Mouse (Mus musculus) spleen, adult 2 months (tissue): ENCODE measurements around the gene Exosc7.

ENCODE experiments used
- CTCF ChIP-seq: fragments of 200-500 bp; IDR thresholded peaks from 2 replicates; pipeline ENCODE4 v1.5.1; 2011; ENCODE audit warnings: mild to moderate bottlenecking, inconsistent platforms; ENCODE audit not compliant: insufficient read depth, insufficient read length, insufficient replicate concordance; ENCODE audit errors: extremely low read depth
- POLR2A ChIP-seq: fragments of 200-500 bp; IDR thresholded peaks from 2 replicates; pipeline ENCODE4 v1.6.1; 2011; ENCODE audit warnings: low read depth, low read length, inconsistent platforms

GRCm38 (mm10) chr9:123153121-123153520 lies 40.1 kb downstream of the Exosc7 start:
- TF ChIP-seq CTCF (no peak), POLR2A (no peak)
